In genomic region chr3:133338851-133339356, GRCm38 (mm10) we compare ENCODE assay signal across 8 mouse cellular contexts. TPM values are rescaled to one million over a fixed set of nuclear protein-coding genes. Genes with fewer than 3 reads are reported as not detected.
DNase-seq lines count a peak whose midpoint lies in the region; ATAC-seq and TF ChIP-seq lines count a peak whose summit lies in the region.

No protein-coding gene starts in this region.

- H3K9me3 ChIP-seq in lung, embryonic 15.5 days, result no peaks in the 10 kb centered on the region

- H3K36me3 ChIP-seq in lung, embryonic 15.5 days, result peaks cover 13% of the 10 kb centered on the region; the same call in 1 of the 2 replicates

- 49% methylated on average over 9 of the region's 9 CpGs for WGBS in lung, embryonic 15.5 days

- 0 out of 2 replicates have a peak, but pooled peaks cover 12% of the 10 kb centered on the region for H3K4me1 ChIP-seq in lung, embryonic 15.5 days

- no peaks in the 10 kb centered on the region for H3K27me3 ChIP-seq in lung, embryonic 15.5 days

- H3K4me3 ChIP-seq in lung, embryonic 15.5 days, result no peak overlapping the region
- no peak overlapping the region; the same call in 1 of the 2 replicates for H3K4me3 ChIP-seq in layer of hippocampus, adult 2 months

- ATAC-seq in lung, embryonic 15.5 days (ENCODE audit: borderline replicate concordance, extremely low read depth, low FRiP score, low TSS enrichment), result 0 out of 2 replicates have a peak, but pooled peaks have one; percentile 11

- DNase-seq in lung, postnatal 25 days (ENCODE audit: low spot score), result no peak
- DNase-seq in frontal cortex, postnatal 14 days (ENCODE audit: low spot score in 2 of 2), result peak; percentile 19 to 37
- DNase-seq in layer of hippocampus, adult 2 months (ENCODE audit: low spot score in 2 of 2), result peak; percentile 66 to 81
- peak; percentile 88 for DNase-seq in retina, postnatal 1 day
- no peak for DNase-seq in c-Kit-positive CD71-positive TER-119-positive erythroid progenitor cells, embryonic 14.5 days (ENCODE audit: low spot score)
- DNase-seq in kidney, postnatal 4 days, result no peak
- no peak for DNase-seq in thymus, adult 18-20 months

- H3K4me2 ChIP-seq in lung, embryonic 15.5 days, result no peak overlapping the region

- H3K9ac ChIP-seq in lung, embryonic 15.5 days, result no peak overlapping the region

- TF ChIP-seq CTCF in layer of hippocampus, adult 2 months (conservative IDR thresholded peaks at IDR 0.05), result no peak

- no peak overlapping the region for H3K27ac ChIP-seq in lung, embryonic 15.5 days
- H3K27ac ChIP-seq in layer of hippocampus, adult 2 months, result no peak overlapping the region

RNA-seq across cellular contexts. Expression of gene Ppa2, which starts 29.0 kb away (rescaled TPM):
- polyA plus RNA-seq in lung, embryonic 15.5 days (2015; fragmentation: Nextera tagmentation; extraction: Ambion mirVana), result 116 and 118 TPM in 2 replicates
- 10 to 100 TPM; 46.1 to 47.4 TPM for total RNA-seq in layer of hippocampus, adult 2 months (2021)

Comparison
In these comparisons a context has a peak if more than half of its experiments do, and no peak if none do; other contexts are left out.
1. DNase-seq: peak in frontal cortex, postnatal 14 days (2 of 2), layer of hippocampus, adult 2 months (2 of 2) and retina, postnatal 1 day (single experiment); none in lung, postnatal 25 days (single experiment), c-Kit-positive CD71-positive TER-119-positive erythroid progenitor cells, embryonic 14.5 days (single experiment), kidney, postnatal 4 days (0 of 2) and thymus, adult 18-20 months (0 of 2).